Mouse (Mus musculus): ENCODE measurements around the gene Man1c1. TPM values are rescaled to one million over a fixed set of nuclear protein-coding genes. Genes with fewer than 3 reads are reported as not detected.

Gene Man1c1
- polyA plus RNA-seq, 1 experiment from 2014 or later: 4.8 TPM

DNA sequence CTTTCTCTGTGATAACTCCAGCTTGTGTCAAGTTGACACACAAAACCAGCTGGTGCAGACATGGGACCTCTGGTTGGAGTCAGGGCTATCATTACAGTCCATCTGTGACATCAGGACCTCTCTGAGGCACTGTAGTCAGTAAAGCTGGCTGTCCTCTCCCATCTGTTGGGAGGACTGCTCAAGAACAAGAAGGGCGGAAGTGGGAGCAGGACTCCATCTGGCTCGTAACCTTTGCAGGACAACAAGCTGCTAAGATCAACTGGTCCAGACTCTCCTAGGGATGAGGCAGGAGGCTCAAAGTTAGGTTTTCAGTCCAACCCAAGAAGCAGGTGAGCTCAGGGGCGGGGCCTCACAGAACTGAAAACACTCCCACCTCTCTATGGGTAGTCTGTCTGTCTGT lies 29.1 kb downstream of the Man1c1 start:
- Histone ChIP-seq H3K9me3 (ENCODE audit: control insufficient read depth, low read length) (no peaks in the 10 kb centered on the region), H3K4me2 (ENCODE audit: low read depth) (no peak overlapping the region), H3K4me1 (ENCODE audit: control insufficient read depth, insufficient read depth, low read length) (peaks cover 22% of the 10 kb centered on the region), H3K36me3 (ENCODE audit: control insufficient read depth, insufficient read depth, low read length) (no peaks in the 10 kb centered on the region), H3K27ac (ENCODE audit: low read depth, low read length) (no peak overlapping the region), H3K27me3 (ENCODE audit: control insufficient read depth, insufficient read depth, low read length) (no peaks in the 10 kb centered on the region), H3K4me3 (ENCODE audit: low read depth, low read length) (no peak overlapping the region), H3K9ac (ENCODE audit: low read length) (no peak overlapping the region)
- WGBS: 75% methylated on average over 3 of the region's 3 CpGs
- DNase-seq (ENCODE audit: low spot score) (no peak), ATAC-seq (ENCODE audit: insufficient read depth, low FRiP score, low TSS enrichment) (no peak)

DNA sequence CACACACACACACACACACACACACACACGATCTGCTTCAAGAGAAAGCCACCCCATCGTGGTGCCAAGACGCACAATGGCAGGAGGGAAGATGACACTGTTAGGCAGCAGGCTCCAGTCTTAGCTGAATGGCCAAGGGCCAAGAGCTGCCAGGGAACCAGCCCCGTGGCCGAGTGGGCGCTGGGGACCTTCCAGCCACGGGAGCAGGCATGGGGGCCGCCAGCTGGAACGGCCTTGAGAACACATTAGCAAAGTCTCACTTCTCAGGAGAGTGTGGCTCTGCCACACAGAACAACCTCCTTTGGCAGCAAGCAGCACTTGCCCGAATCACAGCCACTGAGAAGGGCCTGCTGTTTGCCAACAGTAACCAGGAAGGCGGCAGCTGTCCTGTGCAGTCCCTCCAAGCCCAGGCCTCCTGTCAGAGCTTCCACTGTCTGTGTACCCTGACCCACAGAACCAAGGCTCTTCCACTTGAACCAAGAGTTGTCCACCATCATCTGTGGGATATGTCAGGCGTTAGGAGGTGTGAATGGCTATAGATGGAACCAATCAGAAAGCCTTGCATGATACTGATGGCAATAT lies 30.1 kb downstream of the Man1c1 start:
- ATAC-seq (ENCODE audit: insufficient read depth, low FRiP score, low TSS enrichment) (no peak), DNase-seq (ENCODE audit: low spot score) (no peak)
- no peak overlapping the region for H3K4me3 ChIP-seq (ENCODE audit: low read depth, low read length)
- no peak overlapping the region for H3K9ac ChIP-seq (ENCODE audit: low read length)
- 86% methylated on average over 12 of the region's 12 CpGs for WGBS
- H3K9me3 ChIP-seq (ENCODE audit: control insufficient read depth, low read length): no peaks in the 10 kb centered on the region
- no peak overlapping the region for H3K27ac ChIP-seq (ENCODE audit: low read depth, low read length)
- H3K4me2 ChIP-seq (ENCODE audit: low read depth): no peak overlapping the region
- no peaks in the 10 kb centered on the region for H3K36me3 ChIP-seq (ENCODE audit: control insufficient read depth, insufficient read depth, low read length)
- no peaks in the 10 kb centered on the region for H3K27me3 ChIP-seq (ENCODE audit: control insufficient read depth, insufficient read depth, low read length)
- peaks cover 22% of the 10 kb centered on the region for H3K4me1 ChIP-seq (ENCODE audit: control insufficient read depth, insufficient read depth, low read length)

DNA sequence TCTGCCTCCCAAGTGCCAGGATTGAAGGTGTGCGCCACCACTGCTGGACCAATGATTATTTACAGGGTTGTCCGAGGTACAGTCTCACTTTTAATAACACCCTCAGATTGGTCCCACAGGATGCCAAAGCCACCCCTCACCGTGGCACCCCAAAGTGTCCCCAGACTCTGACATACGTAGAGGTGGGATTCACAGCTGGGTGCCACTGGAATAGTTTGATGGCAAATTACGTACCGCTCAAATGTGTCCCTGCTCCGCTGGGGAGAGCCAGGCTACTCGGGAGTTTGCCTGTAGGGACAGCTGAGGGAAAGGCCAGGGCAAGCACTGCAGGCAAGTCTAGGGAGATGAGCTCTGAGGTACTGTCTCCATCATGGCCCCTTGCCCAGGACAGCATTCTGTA lies 30.9 kb downstream of the Man1c1 start:
- Histone ChIP-seq H3K4me3 (ENCODE audit: low read depth, low read length) (no peak overlapping the region), H3K9me3 (ENCODE audit: control insufficient read depth, low read length) (no peaks in the 10 kb centered on the region), H3K4me2 (ENCODE audit: low read depth) (no peak overlapping the region), H3K27ac (ENCODE audit: low read depth, low read length) (no peak overlapping the region), H3K9ac (ENCODE audit: low read length) (no peak overlapping the region), H3K36me3 (ENCODE audit: control insufficient read depth, insufficient read depth, low read length) (no peaks in the 10 kb centered on the region), H3K27me3 (ENCODE audit: control insufficient read depth, insufficient read depth, low read length) (no peaks in the 10 kb centered on the region), H3K4me1 (ENCODE audit: control insufficient read depth, insufficient read depth, low read length) (peaks cover 20% of the 10 kb centered on the region)
- 85% methylated on average over 8 of the region's 8 CpGs for WGBS
- DNase-seq (ENCODE audit: low spot score) (no peak), ATAC-seq (ENCODE audit: insufficient read depth, low FRiP score, low TSS enrichment) (no peak)

DNA sequence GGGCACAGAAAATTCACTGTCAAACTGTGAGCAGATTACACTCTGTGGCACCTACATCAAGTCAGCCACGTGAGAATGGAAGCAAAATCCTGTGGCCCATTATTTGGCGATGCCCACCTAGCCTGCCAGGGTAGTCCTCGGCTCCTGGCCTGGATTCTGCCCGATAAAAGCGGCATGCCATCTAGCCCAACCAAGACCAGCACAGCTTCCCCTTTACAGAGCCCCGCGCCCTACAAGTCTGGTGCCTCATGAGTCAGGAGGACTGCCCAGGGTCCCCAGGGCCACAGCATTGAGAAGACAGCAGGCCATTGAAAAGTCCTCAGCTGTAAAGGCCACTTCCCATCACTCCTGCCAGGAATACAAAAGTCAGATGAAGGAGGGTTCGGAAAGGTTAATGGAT lies 31.8 kb downstream of the Man1c1 start:
- H3K4me1 ChIP-seq (ENCODE audit: control insufficient read depth, insufficient read depth, low read length): peaks cover 16% of the 10 kb centered on the region
- no peak for ATAC-seq (ENCODE audit: insufficient read depth, low FRiP score, low TSS enrichment)

DNA sequence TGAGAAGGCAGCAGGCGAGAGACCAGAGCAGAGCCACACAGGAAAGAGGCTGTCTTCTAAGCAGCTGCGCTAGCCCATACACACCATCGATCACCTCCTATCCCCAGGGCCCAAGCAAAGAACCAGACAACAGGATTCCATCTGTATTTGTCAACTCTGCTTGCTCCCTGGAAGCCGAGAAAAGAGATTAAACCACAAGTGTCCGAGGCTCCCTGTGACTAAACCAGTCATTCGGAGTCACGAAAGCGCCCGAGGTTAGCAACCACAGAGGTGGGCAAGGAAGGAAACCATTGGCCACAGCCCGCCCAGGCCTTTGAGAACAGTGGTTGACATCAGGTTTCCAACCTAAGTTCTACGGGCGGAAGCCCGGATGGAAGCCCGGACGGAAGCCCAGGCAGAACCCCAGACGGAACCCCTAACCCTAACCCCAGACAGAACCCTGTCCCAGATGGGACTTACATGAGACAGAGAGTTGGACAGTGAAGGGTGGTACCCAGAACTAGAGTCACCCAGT lies 32.4 kb downstream of the Man1c1 start:
- H3K4me1 ChIP-seq (ENCODE audit: control insufficient read depth, insufficient read depth, low read length): peaks cover 15% of the 10 kb centered on the region

More for the DNA sequence above, 31.8 kb downstream of the Man1c1 start:
- H3K27ac ChIP-seq (ENCODE audit: low read depth, low read length): no peak overlapping the region
- H3K4me2 ChIP-seq (ENCODE audit: low read depth): no peak overlapping the region
- WGBS: 73% methylated on average over 8 of the region's 8 CpGs
- H3K4me3 ChIP-seq (ENCODE audit: low read depth, low read length): no peak overlapping the region
- no peak overlapping the region for H3K9ac ChIP-seq (ENCODE audit: low read length)
- H3K9me3 ChIP-seq (ENCODE audit: control insufficient read depth, low read length): no peaks in the 10 kb centered on the region
- DNase-seq (ENCODE audit: low spot score): no peak
- H3K27me3 ChIP-seq (ENCODE audit: control insufficient read depth, insufficient read depth, low read length): no peaks in the 10 kb centered on the region
- H3K36me3 ChIP-seq (ENCODE audit: control insufficient read depth, insufficient read depth, low read length): no peaks in the 10 kb centered on the region

DNA sequence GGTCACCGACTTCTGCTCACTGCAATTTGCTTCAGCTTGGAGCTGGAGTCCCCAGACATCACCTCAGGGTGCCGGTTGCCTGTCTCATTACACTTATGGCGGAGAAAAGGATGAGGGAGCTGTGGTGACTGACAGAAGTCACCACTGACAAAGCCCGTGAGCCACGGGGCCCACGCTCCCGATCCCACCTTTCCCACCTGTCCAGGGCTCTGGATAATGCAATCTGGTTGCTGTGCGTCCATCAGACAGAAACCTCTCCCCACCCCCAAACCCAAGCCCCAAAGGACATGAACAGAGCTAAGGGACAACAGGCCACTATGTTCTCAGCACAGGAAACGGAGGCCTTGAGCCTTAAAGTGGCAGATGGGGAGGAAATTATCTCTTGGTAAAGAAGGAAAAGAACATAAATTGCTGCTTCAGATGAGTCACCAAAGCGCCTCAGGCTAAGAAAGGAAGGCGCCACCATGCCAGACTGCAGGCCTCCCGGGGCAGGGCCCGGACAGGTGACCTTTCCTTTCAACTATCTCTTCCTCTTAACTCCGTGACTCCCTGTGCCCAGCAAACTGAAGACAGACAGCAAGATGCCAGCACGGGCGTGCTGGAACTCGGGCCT lies 34.2 kb downstream of the Man1c1 start:
- H3K9me3 ChIP-seq (ENCODE audit: control insufficient read depth, low read length): no peaks in the 10 kb centered on the region
- WGBS: 62% methylated on average over 17 of the region's 17 CpGs
- no peak for ATAC-seq (ENCODE audit: insufficient read depth, low FRiP score, low TSS enrichment)
- no peak overlapping the region for H3K9ac ChIP-seq (ENCODE audit: low read length)
- H3K36me3 ChIP-seq (ENCODE audit: control insufficient read depth, insufficient read depth, low read length): no peaks in the 10 kb centered on the region
- 0 out of 2 replicates have a peak, but pooled peaks cover 5% of the 10 kb centered on the region for H3K4me1 ChIP-seq (ENCODE audit: control insufficient read depth, insufficient read depth, low read length)
- no peaks in the 10 kb centered on the region for H3K27me3 ChIP-seq (ENCODE audit: control insufficient read depth, insufficient read depth, low read length)
- H3K27ac ChIP-seq (ENCODE audit: low read depth, low read length): no peak overlapping the region
- no peak overlapping the region for H3K4me3 ChIP-seq (ENCODE audit: low read depth, low read length)
- no peak for DNase-seq (ENCODE audit: low spot score)
- H3K4me2 ChIP-seq (ENCODE audit: low read depth): no peak overlapping the region

More for the DNA sequence above, 32.4 kb downstream of the Man1c1 start:
- H3K9me3 ChIP-seq (ENCODE audit: control insufficient read depth, low read length): no peaks in the 10 kb centered on the region
- no peak overlapping the region for H3K9ac ChIP-seq (ENCODE audit: low read length)
- H3K36me3 ChIP-seq (ENCODE audit: control insufficient read depth, insufficient read depth, low read length): no peaks in the 10 kb centered on the region
- ATAC-seq (ENCODE audit: insufficient read depth, low FRiP score, low TSS enrichment) (no peak), DNase-seq (ENCODE audit: low spot score) (no peak)
- H3K4me2 ChIP-seq (ENCODE audit: low read depth): no peak overlapping the region
- WGBS: 81% methylated on average over 16 of the region's 16 CpGs
- H3K27me3 ChIP-seq (ENCODE audit: control insufficient read depth, insufficient read depth, low read length): no peaks in the 10 kb centered on the region
- H3K4me3 ChIP-seq (ENCODE audit: low read depth, low read length): no peak overlapping the region
- no peak overlapping the region for H3K27ac ChIP-seq (ENCODE audit: low read depth, low read length)

DNA sequence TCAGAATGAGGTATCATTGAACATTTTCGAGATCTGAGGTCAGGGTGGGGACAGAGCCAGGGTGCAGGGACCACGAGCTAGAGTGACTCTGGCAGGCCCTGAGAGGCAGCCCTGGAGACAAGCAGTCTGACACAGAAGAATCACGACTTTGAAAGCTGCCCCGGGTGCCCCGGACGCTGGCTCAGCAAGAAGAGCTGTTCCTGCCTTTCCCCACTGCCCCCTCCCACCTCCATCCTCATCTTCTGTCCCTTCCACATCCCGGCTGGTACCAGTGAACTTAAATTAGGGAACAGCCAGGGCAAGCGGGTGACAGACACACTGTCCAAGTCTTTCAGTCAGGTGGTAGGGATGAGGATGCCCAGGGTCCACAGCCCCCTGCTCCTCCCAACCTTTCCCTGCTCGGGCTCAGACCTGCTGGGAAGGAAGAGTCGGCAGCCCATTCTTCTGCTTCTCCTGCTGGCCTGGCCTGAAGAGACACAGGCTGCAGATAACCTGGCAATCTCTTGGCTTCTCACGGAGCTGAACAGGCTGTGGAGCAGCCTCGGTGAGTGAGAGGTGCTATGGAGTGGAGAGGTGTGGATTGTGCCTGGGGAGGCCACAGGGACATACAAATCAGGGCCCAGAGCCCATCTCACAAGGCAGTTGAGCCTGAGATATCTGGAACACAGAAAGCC lies 35.6 kb downstream of the Man1c1 start:
- H3K36me3 ChIP-seq (ENCODE audit: control insufficient read depth, insufficient read depth, low read length): no peaks in the 10 kb centered on the region
- H3K27ac ChIP-seq (ENCODE audit: low read depth, low read length): no peak overlapping the region
- H3K9me3 ChIP-seq (ENCODE audit: control insufficient read depth, low read length): no peaks in the 10 kb centered on the region
- no peaks in the 10 kb centered on the region for H3K27me3 ChIP-seq (ENCODE audit: control insufficient read depth, insufficient read depth, low read length)
- H3K4me2 ChIP-seq (ENCODE audit: low read depth): no peak overlapping the region
- H3K4me1 ChIP-seq (ENCODE audit: control insufficient read depth, insufficient read depth, low read length): 0 out of 2 replicates have a peak, but pooled peaks cover 5% of the 10 kb centered on the region
- DNase-seq (ENCODE audit: low spot score) (no peak), ATAC-seq (ENCODE audit: insufficient read depth, low FRiP score, low TSS enrichment) (no peak)
- no peak overlapping the region for H3K9ac ChIP-seq (ENCODE audit: low read length)
- no peak overlapping the region for H3K4me3 ChIP-seq (ENCODE audit: low read depth, low read length)
- 72% methylated on average over 12 of the region's 12 CpGs for WGBS

DNA sequence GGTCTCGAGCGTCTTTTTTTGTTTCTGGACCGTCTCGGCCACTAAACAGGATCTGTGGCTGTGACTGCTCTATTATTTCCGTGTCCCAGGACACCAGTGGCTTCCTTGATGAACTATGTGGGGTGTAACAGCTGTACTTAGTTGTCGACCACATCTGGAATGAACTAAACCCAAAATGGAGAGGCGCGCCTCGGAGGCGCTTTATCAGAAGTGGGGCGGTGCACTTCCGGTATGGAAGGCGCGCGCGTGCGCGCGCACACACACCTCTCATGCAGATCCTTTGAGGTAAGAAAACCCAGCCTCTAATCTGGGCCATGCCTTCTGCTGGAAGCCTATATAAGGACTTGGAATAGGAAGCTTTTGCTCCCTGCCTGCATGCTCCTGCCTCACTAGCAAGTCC lies 37.7 kb downstream of the Man1c1 start:
- H3K9ac ChIP-seq (ENCODE audit: low read length): no peak overlapping the region
- H3K4me1 ChIP-seq (ENCODE audit: control insufficient read depth, insufficient read depth, low read length): 0 out of 2 replicates have a peak, but pooled peaks cover 2% of the 10 kb centered on the region
- no peaks in the 10 kb centered on the region for H3K27me3 ChIP-seq (ENCODE audit: control insufficient read depth, insufficient read depth, low read length)
- DNase-seq (ENCODE audit: low spot score) (no peak), ATAC-seq (ENCODE audit: insufficient read depth, low FRiP score, low TSS enrichment) (no peak)
- H3K27ac ChIP-seq (ENCODE audit: low read depth, low read length): no peak overlapping the region
- H3K4me2 ChIP-seq (ENCODE audit: low read depth): no peak overlapping the region
- no peaks in the 10 kb centered on the region for H3K9me3 ChIP-seq (ENCODE audit: control insufficient read depth, low read length)
- WGBS: 92% methylated on average over 19 of the region's 19 CpGs
- no peaks in the 10 kb centered on the region for H3K36me3 ChIP-seq (ENCODE audit: control insufficient read depth, insufficient read depth, low read length)
- H3K4me3 ChIP-seq (ENCODE audit: low read depth, low read length): no peak overlapping the region
